Mouse (Mus musculus): ENCODE results near the gene Erich2. TPM values are rescaled to one million over a fixed set of nuclear protein-coding genes. Genes with fewer than 3 reads are reported as not detected.

Erich2 gene
- polyA plus RNA-seq, 1 experiment from 2014 or later = 1.2 TPM

DNA sequence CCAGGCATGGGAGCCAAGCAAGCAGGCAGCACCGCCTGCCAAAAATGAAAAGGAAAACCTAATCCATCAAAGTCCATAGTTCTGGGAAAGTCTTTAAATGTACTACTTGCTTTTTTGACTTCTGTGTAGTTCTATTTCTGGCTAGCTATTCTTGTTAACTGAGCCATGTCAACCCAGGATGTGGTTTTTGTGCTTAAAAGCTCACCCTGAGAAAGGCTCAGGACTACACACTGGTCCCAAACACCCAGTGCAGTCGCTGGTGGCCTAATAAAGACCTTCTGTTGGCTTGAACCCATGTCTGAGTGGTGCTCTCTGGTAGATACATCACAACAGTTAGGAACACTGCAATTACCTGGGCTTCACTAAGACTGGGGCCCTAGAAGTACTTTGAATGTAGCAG, 42.8 kb downstream of the Erich2 start:
- no peak overlapping the region for H3K4me3 ChIP-seq
- H3K27me3 ChIP-seq (replicated peaks; ENCODE audit: low read depth, poor library complexity, severe bottlenecking) = peaks cover 1% of the 10 kb centered on the region; the same call in 1 of the 2 replicates
- H3K9me3 ChIP-seq = no peaks in the 10 kb centered on the region
- peaks cover 6% of the 10 kb centered on the region; the same call in 1 of the 2 replicates for H3K4me1 ChIP-seq
- H3K36me3 ChIP-seq (replicated peaks) = no peaks in the 10 kb centered on the region
- DNase-seq (ENCODE audit: low spot score) = no peak
- 86% methylated on average over 2 of the region's 2 CpGs for WGBS
- no peak overlapping the region for H3K27ac ChIP-seq (replicated peaks)

DNA sequence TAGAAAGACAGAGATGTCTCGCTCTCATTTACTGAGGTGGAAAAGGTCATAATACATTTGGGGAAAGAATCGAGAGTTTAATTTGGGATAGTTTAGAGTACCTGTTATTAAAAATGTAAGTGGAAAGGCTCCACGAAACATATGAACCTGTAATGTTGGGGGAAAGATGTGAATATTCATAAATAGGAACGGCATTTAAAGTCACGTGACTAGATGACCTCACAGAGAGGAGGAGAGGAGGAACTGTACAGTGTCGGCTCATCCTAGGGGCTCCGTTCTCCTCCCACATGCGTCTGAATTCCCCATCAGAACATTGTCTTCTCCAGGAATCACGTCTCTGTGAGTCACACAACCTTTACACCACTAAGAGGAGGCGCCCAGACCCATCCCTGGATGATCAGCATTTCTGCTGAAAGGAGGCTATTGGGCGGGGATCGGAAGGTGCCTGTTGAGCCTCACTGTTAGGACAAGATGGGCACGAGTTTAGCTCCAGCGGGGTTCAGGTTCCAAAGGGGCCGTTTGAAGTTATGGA, 43.5 kb downstream of the Erich2 start:
- WGBS = 79% methylated on average over 15 of the region's 15 CpGs
- H3K4me3 ChIP-seq = no peak overlapping the region
- H3K9me3 ChIP-seq = no peaks in the 10 kb centered on the region
- H3K27ac ChIP-seq (replicated peaks) = no peak overlapping the region
- no peak for DNase-seq (ENCODE audit: low spot score)
- peaks cover 4% of the 10 kb centered on the region; the same call in 1 of the 2 replicates for H3K27me3 ChIP-seq (replicated peaks; ENCODE audit: low read depth, poor library complexity, severe bottlenecking)
- no peaks in the 10 kb centered on the region for H3K36me3 ChIP-seq (replicated peaks)
- peaks cover 6% of the 10 kb centered on the region; the same call in 1 of the 2 replicates for H3K4me1 ChIP-seq

DNA sequence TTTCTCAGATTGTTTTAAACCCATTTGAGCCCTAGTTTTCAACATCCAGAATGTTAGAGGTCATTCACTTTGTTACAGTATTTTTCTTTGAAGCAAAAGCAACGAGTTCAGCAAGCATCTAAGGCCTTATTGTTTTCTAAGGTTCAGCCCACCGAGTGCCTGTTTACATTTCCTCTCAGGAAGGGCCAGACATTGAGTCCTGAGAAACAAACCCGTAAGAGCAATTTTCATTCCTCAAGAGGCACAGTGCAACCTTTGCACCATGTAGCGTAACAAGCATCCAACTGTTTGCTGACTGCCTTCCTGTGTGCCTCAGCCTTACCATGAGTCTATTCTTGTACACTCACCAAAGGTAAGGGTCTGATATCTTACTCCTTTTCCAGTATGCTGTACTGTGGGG, 44.2 kb downstream of the Erich2 start, which contains the start of gene Gad1:
Gad1 (plus strand) TSS at position 301 of the 400 bp plus-strand sequence.
- H3K27ac ChIP-seq (replicated peaks) = no peak within 1 kb of the TSS
- no peak for DNase-seq (ENCODE audit: low spot score)

DNA sequence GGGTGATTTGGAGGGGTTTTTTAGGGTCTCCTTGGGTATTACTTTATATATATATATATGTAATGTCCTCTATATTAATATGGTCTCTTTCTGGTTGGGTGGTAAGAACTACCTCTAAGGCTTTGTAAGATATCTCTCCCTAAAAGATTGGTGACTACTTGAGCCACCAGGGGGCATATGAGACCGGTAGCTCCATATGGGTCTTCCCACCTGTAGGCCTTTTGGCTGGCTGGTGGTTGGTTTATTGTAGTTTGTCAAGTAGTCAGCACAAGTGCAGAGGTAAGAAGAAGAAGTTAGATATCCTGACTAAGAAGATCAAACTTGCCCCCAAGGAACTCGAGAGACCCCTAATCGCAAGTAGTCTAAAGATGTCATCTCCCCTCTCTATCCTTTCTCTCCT, 45.2 kb downstream of the Erich2 start:
- no peak for DNase-seq (ENCODE audit: low spot score)
- 74% methylated on average over 3 of the region's 3 CpGs for WGBS
- Histone ChIP-seq H3K36me3 (replicated peaks) (no peaks in the 10 kb centered on the region), H3K4me1 (peaks cover 8% of the 10 kb centered on the region; the same call in 1 of the 2 replicates), H3K9me3 (no peaks in the 10 kb centered on the region), H3K4me3 (no peak overlapping the region), H3K27ac (replicated peaks) (no peak overlapping the region), H3K27me3 (replicated peaks; ENCODE audit: low read depth, poor library complexity, severe bottlenecking) (peaks cover 10% of the 10 kb centered on the region)

More for the DNA sequence above, 44.2 kb downstream of the Erich2 start, which contains the start of gene Gad1:
- Histone ChIP-seq H3K27me3 (replicated peaks; ENCODE audit: low read depth, poor library complexity, severe bottlenecking) (peaks cover 4% of the 10 kb centered on the region; the same call in 1 of the 2 replicates), H3K4me3 (no peak within 1 kb of the TSS), H3K9me3 (no peaks in the 10 kb centered on the region), H3K4me1 (peaks cover 6% of the 10 kb centered on the region; the same call in 1 of the 2 replicates), H3K36me3 (replicated peaks) (no peaks in the 10 kb centered on the region)
- 29% methylated on average over 4 of the region's 4 CpGs for WGBS

DNA sequence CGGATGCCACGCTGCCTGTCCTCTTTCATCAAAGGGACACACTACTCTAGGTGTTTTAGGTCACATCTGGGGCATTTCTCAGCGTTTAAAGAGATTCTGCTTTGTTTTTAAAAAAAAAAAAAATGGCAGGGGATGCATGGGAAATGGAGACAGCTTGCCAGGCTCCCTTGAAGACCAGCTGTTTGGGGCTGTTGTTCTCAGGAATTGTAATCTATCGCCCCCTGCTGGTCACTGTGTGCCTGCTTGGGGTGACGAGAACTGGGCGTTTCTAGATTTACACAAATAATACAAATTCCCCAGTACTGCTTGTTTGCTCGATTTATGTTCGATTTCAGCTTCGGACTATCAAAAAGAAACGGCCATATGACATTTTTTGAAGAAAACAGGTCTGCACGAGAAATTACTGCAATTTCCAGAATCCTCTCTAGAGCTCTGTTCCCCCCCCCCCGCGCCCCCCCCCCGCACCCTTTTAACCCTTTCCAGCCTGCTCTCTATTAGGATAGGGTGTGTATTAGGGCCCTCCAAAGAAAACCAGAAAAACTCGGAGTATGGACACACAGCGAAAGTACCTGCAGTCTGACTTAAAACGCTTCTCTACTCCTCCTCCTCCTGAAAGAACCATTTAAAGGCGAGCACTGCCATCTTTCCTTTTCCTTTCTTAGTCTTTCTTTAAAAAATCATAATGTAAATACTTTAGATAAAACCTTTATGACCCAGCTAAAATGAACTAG, 49.7 kb downstream of the Erich2 start:
- Histone ChIP-seq H3K27me3 (replicated peaks; ENCODE audit: low read depth, poor library complexity, severe bottlenecking) (peaks cover 55% of the 10 kb centered on the region), H3K4me3 (no peak overlapping the region), H3K4me1 (peaks cover 25% of the 10 kb centered on the region), H3K27ac (replicated peaks) (no peak overlapping the region), H3K9me3 (no peaks in the 10 kb centered on the region), H3K36me3 (replicated peaks) (no peaks in the 10 kb centered on the region)
- peak; percentile 89 for DNase-seq (ENCODE audit: low spot score)
- 7% methylated on average over 18 of the region's 18 CpGs for WGBS

DNA sequence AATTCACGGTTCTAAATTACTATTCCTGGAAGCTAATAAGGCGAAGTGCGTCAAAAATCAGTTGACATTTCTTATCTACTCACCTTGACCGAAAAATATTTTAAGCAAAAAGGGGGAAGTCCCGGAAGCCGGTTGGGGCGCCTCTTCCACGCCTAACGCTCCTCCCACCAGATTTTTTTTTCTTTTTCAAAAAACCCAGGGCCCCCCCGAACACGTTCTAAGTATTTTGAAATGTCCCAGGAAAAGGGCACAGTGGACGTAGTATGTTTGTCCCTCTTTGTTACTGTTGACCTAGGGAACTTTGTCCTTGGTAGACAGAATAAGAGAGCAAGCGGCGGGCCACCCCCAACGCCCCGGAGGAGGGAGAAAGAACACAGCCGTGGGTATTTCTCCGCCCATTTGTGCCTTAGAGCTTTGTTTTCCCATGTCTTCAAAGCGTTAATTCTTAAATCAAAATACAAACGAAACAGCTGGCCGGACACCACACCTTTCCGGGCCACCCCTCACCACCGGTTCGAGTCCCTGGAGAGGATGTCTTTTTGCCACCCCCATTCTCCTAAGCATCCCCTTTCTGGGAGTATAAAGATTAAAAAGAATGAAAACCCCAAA, 50.3 kb downstream of the Erich2 start:
- no peaks in the 10 kb centered on the region for H3K36me3 ChIP-seq (replicated peaks)
- WGBS = 12% methylated on average over 24 of the region's 24 CpGs
- peaks cover 62% of the 10 kb centered on the region for H3K27me3 ChIP-seq (replicated peaks; ENCODE audit: low read depth, poor library complexity, severe bottlenecking)
- no peak overlapping the region for H3K27ac ChIP-seq (replicated peaks)
- H3K4me1 ChIP-seq = peaks cover 32% of the 10 kb centered on the region
- H3K4me3 ChIP-seq = no peak overlapping the region
- no peaks in the 10 kb centered on the region for H3K9me3 ChIP-seq
- DNase-seq (ENCODE audit: low spot score) = no peak

DNA sequence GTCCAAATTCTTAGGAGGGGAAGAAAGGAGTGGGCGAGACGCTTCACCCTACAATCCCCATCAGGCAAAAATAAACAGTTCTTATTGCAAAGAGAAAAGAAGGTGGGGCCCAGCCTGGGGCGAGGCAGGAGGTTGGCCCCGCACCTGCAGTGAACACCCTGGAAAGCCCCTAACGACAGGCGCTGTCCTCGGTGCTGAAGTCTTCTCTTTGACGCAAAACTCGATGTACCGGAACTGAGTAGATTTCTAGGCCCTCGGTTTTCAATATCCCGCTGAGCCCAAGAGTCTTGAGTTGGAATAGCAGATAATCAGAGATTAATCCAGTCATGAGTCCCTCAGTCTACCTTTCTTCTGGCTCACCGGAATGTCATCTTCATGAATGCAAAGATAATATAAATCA, 50.9 kb downstream of the Erich2 start:
- 1% methylated on average over 13 of the region's 13 CpGs for WGBS
- Histone ChIP-seq H3K27me3 (replicated peaks; ENCODE audit: low read depth, poor library complexity, severe bottlenecking) (peaks cover 67% of the 10 kb centered on the region), H3K36me3 (replicated peaks) (no peaks in the 10 kb centered on the region), H3K4me3 (no peak overlapping the region), H3K9me3 (no peaks in the 10 kb centered on the region), H3K4me1 (peaks cover 38% of the 10 kb centered on the region), H3K27ac (replicated peaks) (no peak overlapping the region)
- DNase-seq (ENCODE audit: low spot score) = peak; percentile 85

DNA sequence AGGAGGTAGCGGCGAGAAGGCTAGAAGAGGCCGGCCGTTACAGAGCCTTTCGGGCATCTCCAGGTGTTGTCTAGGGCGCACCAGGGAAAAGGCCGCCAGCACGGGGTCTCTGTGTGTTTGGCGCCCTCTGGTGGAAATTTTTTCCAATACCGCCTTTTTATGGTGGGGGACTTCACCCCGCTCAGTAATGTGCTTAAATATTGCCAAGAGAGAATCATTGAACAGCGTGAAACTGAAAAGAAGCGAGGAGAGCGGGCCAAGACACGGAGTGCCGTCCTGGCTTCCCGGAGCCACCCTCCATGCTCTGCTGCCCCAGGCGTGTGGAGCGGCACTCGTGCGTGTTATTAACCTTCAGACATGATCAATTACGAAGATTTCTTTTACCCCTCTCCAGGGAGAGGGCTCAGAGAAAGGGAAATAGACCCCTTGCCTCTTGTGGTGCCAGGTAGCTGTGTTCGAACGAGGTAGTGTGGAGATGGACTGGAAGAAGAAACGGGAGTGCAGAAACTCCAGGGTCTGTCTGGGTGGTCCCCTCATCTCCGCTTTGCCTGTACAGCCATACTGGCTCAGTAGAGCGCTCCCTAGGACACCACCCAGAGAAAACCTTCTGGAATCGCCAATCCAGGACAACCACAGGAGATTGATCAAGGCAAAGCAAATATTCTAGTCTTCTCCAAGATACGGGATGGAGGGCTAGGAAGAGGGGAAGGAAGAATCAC, 52.6 kb downstream of the Erich2 start:
- under 1% methylated on average over 29 of the region's 29 CpGs for WGBS
- no peaks in the 10 kb centered on the region for H3K36me3 ChIP-seq (replicated peaks)
- H3K27me3 ChIP-seq (replicated peaks; ENCODE audit: low read depth, poor library complexity, severe bottlenecking) = peaks cover 85% of the 10 kb centered on the region
- DNase-seq (ENCODE audit: low spot score) = peak; percentile 86
- no peaks in the 10 kb centered on the region for H3K9me3 ChIP-seq
- peaks cover 55% of the 10 kb centered on the region for H3K4me1 ChIP-seq
- peak overlapping the region; percentile 50 for H3K4me3 ChIP-seq
- no peak overlapping the region for H3K27ac ChIP-seq (replicated peaks)

DNA sequence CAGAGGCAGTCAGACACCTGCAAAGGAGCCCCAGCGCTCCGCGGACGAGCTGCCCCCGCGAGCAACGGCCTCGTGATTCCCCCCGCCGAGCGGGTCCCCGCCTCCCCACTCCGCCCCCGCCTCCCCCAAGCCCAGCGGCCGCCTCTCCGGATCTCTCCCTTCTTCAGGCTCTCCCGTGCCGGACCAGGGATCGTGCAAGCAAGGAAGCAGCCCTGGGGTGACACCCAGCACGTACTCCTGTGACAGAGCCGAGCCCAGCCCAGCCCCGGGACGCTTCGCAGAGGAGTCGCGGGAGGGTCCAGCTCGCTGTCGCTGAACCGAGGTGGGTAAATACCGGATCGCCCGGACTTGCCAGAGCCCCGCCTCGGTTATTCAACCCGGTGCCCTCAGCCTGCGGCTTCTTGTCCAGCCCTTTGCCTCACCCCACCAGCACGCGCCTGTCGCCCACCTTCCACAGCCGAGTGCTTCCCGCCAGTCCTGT, 53.4 kb downstream of the Erich2 start:
- H3K9me3 ChIP-seq = no peaks in the 10 kb centered on the region
- DNase-seq (ENCODE audit: low spot score) = peak; percentile 65
- no peaks in the 10 kb centered on the region for H3K36me3 ChIP-seq (replicated peaks)
- H3K4me1 ChIP-seq = peaks cover 63% of the 10 kb centered on the region
- peak overlapping the region; percentile 50 for H3K4me3 ChIP-seq
- no peak overlapping the region; the same call in 1 of the 2 replicates for H3K27ac ChIP-seq (replicated peaks)
- WGBS = under 1% methylated on average over 42 of the region's 42 CpGs
- H3K27me3 ChIP-seq (replicated peaks; ENCODE audit: low read depth, poor library complexity, severe bottlenecking) = peaks cover 88% of the 10 kb centered on the region

DNA sequence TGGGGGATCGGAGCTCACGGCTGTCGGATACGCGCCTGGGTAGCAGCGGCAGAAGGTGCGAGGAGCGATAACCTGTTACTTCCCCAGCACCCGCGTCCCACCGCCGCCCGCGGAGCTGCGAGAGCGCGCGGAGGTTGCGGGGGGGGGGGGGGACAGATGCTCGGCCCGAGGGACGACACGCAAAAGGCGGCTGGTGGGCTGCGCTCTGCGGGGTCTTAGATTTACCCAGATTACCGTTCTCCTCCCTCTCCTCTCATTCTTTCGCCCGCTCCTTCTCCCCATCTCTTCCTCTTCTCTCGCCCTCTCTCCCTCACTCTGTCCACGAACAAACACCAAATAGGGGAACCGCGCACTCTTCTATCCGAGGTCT, 54.0 kb downstream of the Erich2 start:
- under 1% methylated on average over 34 of the region's 34 CpGs for WGBS

DNA sequence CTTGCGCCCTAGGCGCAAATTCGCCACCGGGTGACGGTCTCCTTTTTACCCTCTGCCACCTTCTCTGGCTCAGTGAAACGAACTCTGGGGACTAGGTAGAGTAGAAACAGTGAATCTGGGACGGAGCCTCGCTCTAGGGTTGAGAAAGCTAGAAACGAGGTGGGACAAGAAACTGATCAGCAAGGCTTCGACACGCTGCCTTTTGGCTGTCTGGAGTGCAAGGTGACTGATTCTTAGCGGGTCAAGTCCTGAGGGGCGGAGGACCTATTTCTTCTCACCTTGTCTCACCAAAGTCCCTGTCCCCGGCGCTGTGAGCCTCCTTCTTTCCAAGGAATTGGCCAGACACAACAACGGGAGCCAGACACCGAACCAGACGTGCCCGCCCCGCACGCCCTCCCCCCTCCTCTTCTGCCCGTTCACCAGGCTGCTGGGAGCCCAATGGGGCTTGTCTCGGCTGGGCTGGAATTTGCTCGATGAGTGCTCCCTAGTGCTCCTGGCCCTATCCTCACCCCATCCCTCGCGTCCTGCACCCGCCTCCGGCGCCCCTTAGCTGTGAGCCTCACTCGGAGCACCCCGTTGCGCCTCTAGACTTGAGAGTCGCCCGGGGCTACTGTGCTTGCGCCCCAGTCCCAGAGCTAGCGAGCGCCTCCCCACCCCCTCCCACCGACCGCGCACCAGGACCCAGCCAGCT, 54.5 kb downstream of the Erich2 start:
- peaks cover 74% of the 10 kb centered on the region for H3K4me1 ChIP-seq
- 0 out of 2 replicates have a peak overlapping the region, but pooled peaks have one; percentile 15 for H3K27ac ChIP-seq (replicated peaks)
- peaks cover 99% of the 10 kb centered on the region for H3K27me3 ChIP-seq (replicated peaks; ENCODE audit: low read depth, poor library complexity, severe bottlenecking)
- H3K36me3 ChIP-seq (replicated peaks) = no peaks in the 10 kb centered on the region
- no peaks in the 10 kb centered on the region for H3K9me3 ChIP-seq
- H3K4me3 ChIP-seq = peak overlapping the region; percentile 50
- DNase-seq (ENCODE audit: low spot score) = peak; percentile 50
- under 1% methylated on average over 40 of the region's 40 CpGs for WGBS

More for the DNA sequence above, 54.0 kb downstream of the Erich2 start:
- H3K4me3 ChIP-seq = peak overlapping the region; percentile 50
- H3K27me3 ChIP-seq (replicated peaks; ENCODE audit: low read depth, poor library complexity, severe bottlenecking) = peaks cover 94% of the 10 kb centered on the region
- H3K27ac ChIP-seq (replicated peaks) = no peak overlapping the region; the same call in 1 of the 2 replicates
- H3K36me3 ChIP-seq (replicated peaks) = no peaks in the 10 kb centered on the region
- H3K4me1 ChIP-seq = peaks cover 68% of the 10 kb centered on the region
- H3K9me3 ChIP-seq = no peaks in the 10 kb centered on the region
- DNase-seq (ENCODE audit: low spot score) = no peak
